Mouse (Mus musculus): Measurements from ENCODE around the gene Gif.

Gif gene

DNA sequence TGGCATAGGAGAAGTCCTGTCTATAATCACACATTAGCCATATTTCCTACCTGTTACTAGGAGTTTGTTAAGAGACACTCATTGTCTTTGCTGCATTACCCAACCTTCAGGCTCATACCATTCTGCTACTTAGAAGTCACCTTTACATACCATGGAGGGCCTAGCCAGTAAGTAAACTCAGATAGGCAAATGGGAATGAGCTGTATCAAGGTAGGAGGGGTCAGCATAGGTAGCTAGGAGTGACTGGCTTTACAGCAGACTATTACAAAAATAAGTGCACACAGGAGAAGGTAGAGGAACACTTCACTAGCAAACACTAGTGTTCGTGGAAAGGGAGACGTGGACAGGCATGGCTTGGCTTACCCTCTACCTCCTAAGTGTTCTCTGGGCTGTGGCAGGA is at the start of gene Gif:
Gene Gif (plus strand): TSS at position 257 of the 400 bp plus-strand sequence.
- no peak for DNase-seq

DNA sequence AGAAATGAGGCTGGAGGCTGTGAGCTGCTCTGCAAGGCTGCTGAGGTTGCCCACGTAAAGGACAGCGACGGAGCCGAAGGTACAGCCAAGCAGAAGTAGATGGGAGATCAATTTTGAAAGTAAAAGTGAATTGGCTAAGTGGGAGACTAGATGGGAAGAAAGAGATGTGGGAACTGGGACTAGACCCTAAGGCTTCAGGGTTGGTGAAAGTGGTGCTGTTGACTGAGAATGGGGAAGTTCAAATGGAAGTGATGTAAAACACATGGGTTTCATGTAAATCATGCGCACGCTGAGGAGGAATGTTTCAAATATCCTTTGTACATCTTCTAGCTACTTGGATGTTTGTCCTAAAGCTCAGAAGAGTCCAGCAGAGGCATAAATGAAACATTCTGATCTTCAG is 49.0 kb upstream of the Gif start:
- no peak for DNase-seq

DNA sequence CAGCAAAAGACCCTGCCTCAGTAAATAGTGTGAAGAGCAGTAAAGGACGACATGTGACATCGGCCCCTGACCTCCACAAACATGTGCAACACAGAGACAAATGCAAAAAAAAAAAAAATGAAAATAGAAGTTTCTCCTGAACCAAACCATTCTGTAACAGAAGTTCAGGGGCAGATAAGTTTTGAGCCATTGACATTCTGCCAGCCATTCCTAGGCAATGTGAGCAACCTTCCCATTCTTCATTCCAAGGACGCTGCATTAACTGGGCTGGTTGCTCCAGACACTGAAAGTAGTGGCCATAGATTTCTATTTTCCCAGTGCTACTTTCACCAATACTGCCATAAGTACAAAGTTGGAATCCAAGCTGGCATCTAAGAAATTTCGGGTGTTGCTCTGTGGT is 34.9 kb upstream of the Gif start:
- no peak for DNase-seq

DNA sequence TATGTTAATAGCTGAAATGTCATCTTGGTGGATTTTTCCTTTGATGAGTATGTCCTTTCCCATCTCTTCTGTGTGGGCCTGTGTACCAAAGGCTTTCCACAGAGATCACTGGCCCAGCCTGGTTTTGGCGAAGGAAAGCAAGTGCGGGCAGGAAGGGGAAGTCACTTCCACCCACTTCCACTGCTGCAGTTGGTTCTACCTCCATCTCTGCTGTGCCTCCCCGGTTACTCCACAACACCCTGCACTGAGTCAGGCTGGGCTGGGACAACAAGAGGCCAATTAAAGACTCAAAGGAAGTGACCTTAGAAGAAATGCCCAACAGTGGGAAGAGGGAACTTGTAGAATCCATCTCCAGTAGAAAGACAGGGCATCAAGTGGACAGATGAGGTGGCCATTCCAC is 27.3 kb upstream of the Gif start:
- DNase-seq, result no peak

DNA sequence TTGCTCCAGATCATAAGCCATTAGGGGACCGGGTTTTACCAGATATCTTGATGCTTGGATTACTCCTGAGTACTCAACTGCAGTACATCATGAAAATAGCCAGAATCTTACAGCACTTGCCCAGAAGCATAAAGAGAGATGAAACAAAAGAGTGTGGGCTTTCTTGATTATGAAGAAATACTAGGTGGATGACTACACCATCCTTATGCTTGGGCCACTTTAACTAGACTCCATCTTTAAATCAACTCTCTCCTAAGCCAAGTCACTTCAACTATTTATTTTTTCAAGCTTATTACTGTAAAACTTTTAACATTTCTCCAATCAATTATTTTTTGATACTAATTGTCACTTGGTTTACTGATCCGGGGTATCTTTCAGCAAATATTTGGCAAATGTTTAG is 23.5 kb upstream of the Gif start:
- DNase-seq, result no peak

DNA sequence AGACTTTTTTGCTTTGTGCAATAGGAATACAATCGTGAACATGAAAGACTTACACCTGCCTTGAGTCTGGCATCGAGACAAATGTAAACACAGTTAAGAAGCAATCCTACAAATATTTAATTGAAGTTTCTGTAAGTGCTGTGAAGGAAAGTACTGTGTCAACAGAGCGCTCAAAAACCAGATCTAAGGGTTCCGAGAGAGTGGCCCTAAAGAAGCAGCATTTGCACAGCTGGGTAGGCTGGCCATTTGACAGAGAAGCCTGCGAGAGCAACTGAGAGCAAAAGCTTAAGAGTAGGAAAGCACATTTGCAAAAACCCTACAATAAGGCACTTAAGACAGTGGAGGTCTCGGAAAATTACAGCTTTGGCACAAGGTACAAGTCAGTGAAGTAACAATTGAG is 23.1 kb upstream of the Gif start:
- DNase-seq, result no peak

DNA sequence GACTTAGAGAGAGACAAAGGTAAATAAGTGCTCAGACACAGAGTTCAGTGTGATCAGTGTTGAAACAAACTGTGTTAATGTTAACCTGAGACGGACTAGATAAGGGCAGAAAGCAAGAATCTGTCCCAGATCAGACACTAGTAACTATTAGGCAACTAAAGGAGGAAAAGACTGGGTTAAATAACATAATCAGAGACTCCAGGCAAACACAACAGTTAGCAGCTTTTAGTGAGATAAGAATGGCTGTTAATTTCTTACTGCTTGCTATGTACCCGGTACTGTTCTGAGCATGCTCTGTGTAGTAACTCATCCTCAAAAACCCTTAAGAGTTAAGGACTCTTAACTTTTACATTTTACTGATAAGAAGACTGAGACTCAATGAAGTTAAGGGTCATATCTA is 21.4 kb upstream of the Gif start:
- DNase-seq, result no peak

DNA sequence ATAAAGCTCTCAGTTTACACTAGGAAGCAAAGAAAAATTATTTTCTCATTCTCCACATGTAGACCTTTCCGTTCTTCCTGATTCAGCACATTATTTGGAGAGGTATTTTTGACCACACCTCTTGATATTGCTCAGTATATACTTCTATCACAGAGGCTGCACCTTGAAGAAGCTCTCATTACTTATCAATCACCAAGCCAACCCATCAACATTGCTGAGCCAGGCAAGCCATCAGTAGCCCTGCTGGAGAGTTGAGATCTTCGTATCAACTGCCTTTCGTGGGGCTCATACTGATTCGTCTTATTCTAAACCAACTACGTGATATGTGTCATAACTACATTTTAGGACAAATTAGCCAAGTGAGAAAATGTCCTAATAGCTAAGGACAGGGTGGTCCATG is 20.1 kb upstream of the Gif start:
- DNase-seq, result no peak

DNA sequence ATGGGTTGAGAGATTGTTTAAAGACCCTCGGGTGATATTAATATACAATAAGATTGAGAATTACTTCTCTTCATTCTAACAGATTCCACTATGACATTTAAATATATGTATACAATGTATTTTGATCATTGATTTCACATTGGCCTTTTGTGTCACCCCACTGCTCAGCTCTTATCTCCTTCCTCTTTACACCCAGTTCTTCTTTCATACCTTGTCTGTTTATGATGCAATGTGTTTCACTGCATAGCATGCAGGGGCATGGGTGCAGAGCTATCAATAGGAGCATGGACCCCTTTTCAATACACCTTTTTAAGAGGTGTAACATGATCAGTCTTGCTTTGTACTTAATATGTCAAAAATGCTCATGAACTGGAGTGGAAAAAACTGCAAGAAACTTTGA is 17.1 kb upstream of the Gif start:
- DNase-seq, result no peak

DNA sequence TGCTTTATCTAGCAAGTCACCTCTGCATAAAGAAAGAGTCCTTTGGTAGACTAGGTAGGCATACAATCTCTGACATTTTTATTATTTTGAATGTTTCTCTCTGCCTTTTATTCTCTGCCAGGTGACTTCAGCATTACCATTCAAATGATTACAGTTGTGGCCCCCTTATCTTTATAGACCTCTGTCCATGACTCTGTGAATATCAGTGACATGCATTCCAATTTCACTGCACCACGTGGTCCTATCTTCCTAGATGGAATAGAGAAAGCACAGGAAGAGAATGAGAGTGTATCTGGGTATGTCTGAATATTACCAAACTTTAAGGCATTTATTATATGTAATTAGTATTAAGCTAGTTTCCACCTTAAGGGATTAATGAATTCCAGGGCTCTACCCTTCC is 10.9 kb upstream of the Gif start:
- DNase-seq, result no peak

DNA sequence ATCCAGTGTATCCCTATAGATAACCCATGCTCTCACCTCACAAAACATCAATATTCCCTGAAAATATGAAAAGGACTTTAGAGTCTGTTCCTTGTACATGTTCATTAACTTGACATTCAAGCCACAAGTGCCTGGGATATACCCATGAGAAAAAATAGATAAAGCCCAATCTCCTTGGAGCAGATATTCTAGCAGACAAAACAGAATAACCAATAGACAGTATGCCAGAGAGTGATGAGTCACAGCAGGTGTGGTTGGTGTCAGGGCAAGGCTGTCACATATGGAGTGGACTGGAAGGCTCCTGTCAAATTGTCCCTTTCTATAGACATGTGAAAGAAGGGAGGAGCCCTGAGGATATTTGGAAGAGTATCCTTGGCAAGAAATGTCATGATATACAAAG is 1.7 kb upstream of the Gif start:
- DNase-seq, result no peak

DNA sequence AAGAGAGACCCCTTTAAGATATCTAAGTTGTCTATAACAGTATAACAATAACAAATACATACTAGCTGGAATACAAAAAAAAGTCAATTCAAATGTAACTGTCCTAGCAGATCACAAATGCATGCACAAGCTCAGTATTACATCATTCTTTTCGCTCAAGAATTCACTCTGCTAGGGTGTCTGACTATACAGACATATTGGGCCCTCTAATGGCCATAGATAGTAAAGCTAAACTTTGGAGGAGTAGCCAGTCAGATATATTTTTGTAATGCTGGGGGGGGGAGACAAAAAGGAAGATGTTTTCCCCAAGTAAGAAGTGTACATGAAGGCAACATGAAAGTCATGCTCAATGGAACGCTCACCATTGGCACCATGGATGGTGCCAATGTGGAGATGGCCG is 17.7 kb downstream of the Gif start:
- DNase-seq, result no peak

DNA sequence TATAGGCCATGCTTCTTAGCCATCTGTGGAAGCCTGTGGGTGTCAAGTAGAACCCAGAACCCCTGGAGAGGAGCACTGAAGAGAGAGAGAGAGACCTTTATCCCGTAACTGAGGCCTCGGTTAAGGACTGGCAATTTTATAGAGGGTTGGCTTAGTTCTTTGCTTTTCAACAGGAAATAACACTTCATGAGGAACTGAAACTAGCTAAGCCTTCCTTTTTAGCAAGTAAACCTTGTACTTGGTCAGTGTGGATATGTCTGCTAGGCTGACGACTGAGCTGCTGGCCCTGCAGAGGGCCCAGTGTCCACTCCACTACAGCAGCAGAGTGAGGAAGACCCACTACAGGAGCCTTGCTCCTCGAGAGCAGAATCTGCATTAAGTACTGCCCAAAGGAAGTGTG is 19.1 kb downstream of the Gif start:
- no peak for DNase-seq

DNA sequence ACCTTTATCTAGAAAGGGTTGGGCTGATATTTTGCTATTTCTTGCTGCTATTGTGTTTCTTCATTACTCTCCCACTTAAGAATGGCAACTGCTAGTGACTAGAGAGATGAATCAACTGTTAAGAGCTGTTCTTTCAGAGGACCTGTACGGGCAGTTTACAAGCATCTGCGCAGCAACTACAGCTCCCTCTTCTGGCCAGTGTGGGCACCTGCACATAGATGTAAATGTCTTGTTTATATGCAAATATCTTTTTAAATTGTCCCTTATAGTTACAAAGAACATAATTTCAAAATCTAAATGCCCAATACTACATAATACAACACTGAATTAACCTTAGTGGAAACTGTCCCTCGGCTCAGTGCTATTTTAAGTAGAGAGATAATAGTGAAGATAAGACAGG is 20.8 kb downstream of the Gif start:
- DNase-seq, result no peak

DNA sequence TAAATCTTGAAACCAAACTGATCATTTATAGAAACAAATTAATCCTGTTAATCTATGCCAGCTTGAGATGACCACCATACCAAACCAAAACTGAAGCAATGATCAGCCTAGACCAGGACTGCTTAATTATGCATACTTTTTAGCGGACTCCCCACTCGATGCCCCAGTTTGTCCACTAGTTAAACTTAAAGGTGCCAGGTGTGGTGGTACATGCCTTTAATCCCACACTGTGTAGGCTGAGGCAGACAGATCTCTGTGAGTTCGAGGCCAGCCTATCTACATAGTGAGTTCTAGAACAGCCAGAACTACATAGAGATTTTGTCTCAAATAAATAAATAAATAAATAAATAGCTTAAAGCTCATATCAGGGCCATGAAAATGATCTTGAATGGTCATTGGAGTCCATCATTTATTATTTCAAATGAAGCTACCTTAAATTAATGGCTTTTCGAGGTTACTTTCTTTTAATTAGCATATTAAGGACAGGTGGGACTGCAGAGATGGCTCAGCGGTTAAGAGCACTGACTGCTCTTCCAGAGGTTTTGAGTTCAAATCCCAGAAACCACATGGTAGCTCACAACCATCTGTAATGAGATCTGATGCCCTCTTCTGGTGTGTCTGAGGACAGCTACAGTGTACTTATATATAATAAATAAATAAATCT is 22.0 kb downstream of the Gif start:
- DNase-seq, result no peak

DNA sequence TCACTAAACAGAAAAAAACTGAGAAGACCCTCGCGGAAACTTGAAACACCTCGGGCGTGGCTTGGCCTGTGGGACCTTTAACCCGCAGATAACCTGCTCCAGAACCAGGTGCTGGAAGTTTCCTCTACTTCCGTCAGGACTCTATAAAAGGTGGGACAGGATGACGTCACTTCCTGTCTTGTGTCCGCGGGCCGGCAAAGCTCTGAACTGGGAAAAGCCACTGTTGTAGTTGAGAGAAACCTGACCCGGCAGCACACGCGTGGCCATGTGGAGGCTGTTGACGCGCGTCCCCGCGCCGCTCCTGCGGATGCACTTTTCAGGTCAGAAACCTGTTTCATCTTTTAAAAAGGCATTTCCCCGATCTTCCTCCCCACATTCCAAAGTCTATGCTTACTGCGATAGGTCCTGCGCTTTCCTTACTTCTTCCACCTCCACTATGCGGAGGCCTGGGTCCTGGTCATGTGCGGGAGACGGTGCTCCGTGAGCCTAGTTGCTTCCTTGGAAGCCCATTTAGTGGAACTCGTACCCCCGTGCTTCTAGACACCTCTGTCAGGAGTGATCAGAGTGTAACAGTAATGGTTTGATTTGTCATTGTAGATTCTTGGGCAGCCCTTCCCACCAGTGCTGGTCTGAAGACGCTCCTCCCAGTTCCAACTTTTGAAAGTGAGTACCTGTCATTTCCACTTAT is 23.0 kb downstream of the Gif start, which contains the start of gene Mrpl16:
Gene Mrpl16 (plus strand): TSS at position 187 of the 688 bp plus-strand sequence.
- peak; percentile 91 for DNase-seq

DNA sequence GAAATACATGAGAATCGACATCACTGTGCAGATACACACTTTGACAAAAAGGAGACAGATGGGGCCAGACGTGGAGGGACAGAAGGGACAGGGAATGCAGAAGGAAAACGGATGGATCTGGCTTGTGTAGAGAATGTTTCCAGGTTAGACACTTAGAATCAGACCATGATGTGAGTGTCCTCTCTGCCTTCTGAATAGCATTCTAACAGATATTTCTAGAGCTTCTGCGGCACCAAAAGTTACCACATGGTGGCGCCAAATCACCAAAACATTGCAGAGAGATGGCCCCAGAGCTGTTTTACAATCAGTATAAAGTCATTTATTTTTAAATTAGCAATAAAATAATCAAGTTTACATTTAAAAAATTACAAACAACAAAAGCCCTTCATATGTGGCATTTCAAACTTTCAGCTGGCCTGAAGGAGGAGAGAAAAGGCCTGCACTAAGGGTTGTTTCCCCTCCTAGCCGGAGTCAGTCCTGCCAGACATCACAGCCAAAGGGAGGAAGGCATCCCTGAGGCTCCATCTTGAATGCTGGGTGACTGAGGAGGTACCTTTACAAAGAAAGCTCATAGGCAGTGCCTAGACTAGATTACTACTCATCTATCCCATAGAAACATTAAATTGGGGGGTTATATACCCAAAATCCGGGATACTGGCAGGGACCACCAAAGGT is 30.0 kb downstream of the Gif start:
- peak; percentile 75 for DNase-seq

DNA sequence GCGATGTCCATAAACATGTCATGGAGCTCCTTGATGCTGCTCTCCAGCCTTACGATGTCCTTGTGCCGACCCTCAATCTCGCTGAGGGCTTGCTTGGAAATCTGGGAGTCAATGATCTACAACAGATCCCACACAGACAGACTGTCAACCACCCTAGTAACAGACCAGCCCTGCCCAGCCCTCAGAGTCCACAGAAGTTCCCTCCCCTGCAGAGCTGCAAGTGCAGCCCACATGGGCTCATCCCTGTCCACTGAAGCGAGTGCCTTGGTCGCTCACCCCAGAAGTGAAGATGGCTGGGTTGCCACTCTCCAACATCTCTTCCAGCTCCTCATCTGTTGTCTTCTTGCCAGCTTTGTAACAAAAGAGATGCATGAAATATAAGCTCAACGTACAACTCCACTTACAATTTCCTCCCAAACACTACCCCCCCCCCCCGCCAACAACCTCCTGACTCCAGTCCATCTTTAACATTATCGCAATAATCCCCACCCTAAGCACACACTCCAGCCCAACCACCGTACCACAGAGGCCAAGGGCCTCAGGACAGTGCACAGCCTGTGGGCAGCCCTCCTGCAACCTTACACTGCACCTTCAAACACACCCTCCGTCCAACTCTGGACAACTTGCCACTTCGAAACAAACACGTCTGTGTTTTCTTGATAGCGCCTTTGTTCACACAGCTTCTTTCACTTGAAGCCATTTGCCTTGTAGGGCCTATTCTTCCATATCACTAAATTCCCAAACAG is 38.2 kb downstream of the Gif start:
- no peak for DNase-seq

DNA sequence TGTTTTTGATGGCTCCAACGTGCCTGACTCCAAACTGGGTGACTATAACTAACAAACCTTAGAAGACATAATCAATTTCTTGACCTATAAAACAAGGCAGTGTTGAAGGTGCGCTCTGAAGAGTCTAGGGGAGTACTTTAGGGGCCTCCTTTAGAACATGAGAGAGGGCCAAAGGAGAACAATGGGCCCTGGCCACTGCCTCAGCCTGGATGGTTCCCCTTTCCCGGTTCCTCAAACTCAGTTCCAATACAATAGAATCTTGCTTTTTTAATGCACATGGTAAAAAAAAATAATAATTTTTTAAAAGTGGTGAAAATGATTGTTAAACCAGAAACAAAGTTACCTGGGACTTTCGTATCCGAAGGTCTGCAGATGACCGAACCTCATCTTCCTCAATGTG is 40.5 kb downstream of the Gif start:
- no peak for DNase-seq

DNA sequence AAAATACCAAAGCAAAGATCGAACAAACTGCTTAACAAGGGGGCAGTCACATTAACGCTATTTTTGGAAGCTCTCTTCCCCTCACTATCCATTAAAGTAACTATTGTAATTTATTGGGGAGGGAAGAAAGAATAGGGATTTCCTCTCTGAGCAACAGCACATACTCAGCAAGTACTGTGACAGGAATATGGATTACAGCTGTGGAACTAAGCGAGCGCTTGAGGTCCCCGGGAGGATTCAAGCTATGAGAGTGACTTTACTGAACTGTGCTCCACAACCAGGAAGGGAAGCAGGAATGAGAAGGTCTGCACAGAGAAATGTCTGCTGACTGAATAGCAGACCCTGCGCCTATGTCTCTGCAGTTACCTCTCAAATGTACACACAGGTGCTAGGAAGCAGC is 41.5 kb downstream of the Gif start:
- DNase-seq, result no peak

DNA sequence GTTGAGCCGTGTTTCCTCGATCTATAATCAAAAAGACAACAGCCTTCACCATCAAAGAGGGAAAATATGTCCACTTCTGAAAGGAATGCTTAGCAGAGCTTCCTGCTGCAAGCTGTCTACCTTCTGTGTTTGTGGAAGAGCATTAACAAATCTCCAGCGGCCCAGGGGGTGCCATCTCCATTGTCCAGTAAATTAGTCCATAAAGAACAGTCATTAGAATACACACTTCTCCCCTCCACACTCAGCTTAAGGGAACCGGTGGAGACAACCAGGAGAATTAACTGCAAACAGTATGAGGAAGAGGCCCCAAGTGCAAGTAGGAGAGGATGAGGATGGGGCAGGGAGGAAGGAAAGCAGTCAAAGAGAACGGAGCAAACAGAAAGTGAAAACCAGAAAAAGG is 44.5 kb downstream of the Gif start:
- no peak for DNase-seq

DNA sequence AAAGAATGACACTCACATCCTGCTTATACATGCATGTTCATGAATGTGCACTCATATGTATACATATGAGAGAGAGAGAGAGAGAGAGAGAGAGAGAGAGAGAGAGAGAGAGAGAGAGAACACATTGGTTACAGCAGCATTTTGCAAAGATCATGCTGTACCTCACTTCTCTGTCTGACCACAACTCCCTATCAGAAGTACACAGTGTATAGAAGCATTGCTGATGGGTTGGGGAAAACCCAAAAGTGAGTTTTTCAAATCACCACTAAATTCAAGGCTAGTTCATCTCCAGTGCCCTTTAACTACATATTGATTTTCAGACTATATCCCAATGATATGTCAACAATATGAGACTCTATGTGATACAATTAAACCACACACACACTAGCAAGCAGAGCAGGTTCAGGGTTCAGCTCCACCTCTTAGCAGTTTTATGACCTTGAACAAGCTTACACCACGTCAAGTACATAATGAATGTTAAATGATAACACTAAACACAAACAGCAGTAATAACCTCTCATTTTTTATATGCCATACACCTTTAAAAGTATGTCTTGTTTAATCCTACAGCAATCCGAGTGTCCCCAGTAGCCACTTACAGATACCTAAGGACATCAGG is 46.5 kb downstream of the Gif start:
- no peak for DNase-seq

DNA sequence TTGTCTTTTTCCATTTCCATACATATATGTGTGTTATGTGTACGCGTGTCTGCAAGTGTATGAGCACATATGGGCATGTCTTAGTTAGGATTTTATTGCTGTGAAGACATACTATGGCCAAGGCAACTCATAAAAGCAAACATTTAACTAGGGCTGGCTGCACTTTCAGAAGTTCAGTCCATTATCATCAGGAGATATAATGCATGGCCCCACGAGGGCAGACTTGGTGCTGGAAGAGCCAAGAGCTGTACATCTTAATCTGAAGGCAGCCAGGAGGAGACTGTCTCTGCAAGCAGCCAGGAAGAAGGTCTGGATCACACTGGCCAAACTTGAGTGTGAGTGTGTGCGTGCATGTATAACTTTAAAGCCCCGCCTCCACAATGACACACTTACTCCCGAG is 47.1 kb downstream of the Gif start:
- DNase-seq, result no peak

Measured in kidney, adult 18-20 months (tissue).